32 mouse cellular contexts compared by ENCODE assay signal in the genomic region with DNA sequence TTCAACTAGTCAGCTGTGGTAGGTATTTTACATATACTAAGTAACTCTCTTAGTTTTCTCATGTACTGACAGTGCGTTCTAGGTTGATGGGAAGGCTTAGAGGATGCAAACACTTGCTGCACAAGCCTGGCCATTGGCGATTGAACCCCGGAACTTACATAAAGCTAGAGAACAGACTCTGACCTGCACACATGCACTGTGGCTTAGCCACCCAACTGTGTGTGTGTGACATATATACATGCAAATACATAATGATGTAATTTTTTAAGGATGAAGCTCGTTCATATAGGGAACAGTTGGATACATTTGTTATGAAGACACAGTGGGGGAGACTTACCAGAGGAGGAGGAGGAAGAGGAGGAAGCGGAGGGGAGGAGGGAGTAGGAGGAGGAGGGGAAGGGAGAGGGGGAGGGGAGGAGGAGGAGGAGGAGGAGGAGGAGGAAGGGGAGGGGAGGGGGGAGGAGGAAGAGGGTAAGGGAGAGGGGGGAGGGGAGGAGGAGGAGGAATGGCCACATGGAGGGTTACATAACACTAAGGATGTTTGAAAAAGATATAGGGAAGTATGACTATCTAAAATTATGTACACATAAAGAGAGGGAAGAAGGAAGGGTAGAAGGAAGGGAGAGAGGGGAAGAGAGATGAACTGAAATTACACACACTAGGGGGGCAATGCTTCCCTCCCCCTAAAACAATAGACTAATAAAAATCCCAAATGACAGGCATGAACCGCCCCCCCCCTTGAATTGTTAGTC. TPM values are rescaled to one million over a fixed set of nuclear protein-coding genes. Genes with fewer than 3 reads are reported as not detected.
DNase-seq lines count a peak whose midpoint lies in the region; ATAC-seq lines count a peak whose summit lies in the region.
"Had no signal": no experiment of that assay in that cellular context is flagged by ENCODE, and none has a peak within 500 bp of the region (broad histone marks: within the 10 kb centered on the region; RNA-seq: fewer than 3 reads in every experiment).

No protein-coding gene starts in this region.

- no peak overlapping the region for H3K27ac ChIP-seq in liver, embryonic 12.5 days
- peak overlapping the region; percentile 2; the same call in 1 of the 2 replicates for H3K27ac ChIP-seq in macrophage
- H3K27ac ChIP-seq: embryonic facial prominence, embryonic 13.5 days; forebrain, embryonic 10.5 days; gastrocnemius, adult 2 months; heart, embryonic 13.5 days; hindbrain, embryonic 12.5 days; hindbrain, postnatal 0 days; kidney, postnatal 0 days; limb, embryonic 15.5 days; midbrain, embryonic 15.5 days; neural tube, embryonic 12.5 days; stomach, embryonic 15.5 days had no signal

- 51% methylated on average over 5 of the region's 6 CpGs for WGBS in liver, embryonic 12.5 days (ENCODE audit: insufficient replicate concordance)
- 49% methylated on average over 4 of the region's 6 CpGs for whole genome bisulfite sequencing in macrophage (ENCODE audit: missing documents)

- H3K9ac ChIP-seq in liver, embryonic 12.5 days: no peak overlapping the region
- H3K9ac ChIP-seq: embryonic facial prominence, embryonic 13.5 days; heart, embryonic 13.5 days; hindbrain, embryonic 12.5 days; limb, embryonic 15.5 days; lung, embryonic 14.5 days; midbrain, embryonic 15.5 days; neural tube, embryonic 12.5 days; stomach, embryonic 15.5 days had no signal

- H3K36me3 ChIP-seq in liver, embryonic 12.5 days: peaks cover 13% of the 10 kb centered on the region
- peaks cover 17% of the 10 kb centered on the region for H3K36me3 ChIP-seq in macrophage (ENCODE audit: inconsistent target)
- H3K36me3 ChIP-seq: embryonic facial prominence, embryonic 13.5 days; G1E; limb, embryonic 15.5 days; midbrain, embryonic 15.5 days; neural tube, embryonic 12.5 days; stomach, embryonic 15.5 days had no signal

- H3K4me2 ChIP-seq in liver, embryonic 12.5 days: no peak overlapping the region
- H3K4me2 ChIP-seq: embryonic facial prominence, embryonic 13.5 days; heart, embryonic 13.5 days; hindbrain, embryonic 12.5 days; limb, embryonic 15.5 days; lung, embryonic 14.5 days; midbrain, embryonic 15.5 days; neural tube, embryonic 12.5 days; stomach, embryonic 15.5 days had no signal

- no peaks in the 10 kb centered on the region for H3K27me3 ChIP-seq in liver, embryonic 12.5 days (replicated peaks)
- H3K27me3 ChIP-seq: embryonic facial prominence, embryonic 13.5 days; heart, embryonic 13.5 days; hindbrain, embryonic 12.5 days; limb, embryonic 15.5 days; midbrain, embryonic 15.5 days; neural tube, embryonic 12.5 days; stomach, embryonic 15.5 days had no signal

- no peak overlapping the region for H3K4me3 ChIP-seq in liver, embryonic 12.5 days
- no peak overlapping the region for H3K4me3 ChIP-seq in macrophage (ENCODE audit: inconsistent target)
- H3K4me3 ChIP-seq: embryonic facial prominence, embryonic 13.5 days; forebrain, embryonic 10.5 days; gastrocnemius, adult 2 months; heart, embryonic 13.5 days; hindbrain, embryonic 12.5 days; limb, embryonic 15.5 days; midbrain, embryonic 15.5 days; neural tube, embryonic 12.5 days; stomach, embryonic 15.5 days had no signal

- H3K79me2 ChIP-seq in macrophage (ENCODE audit: inconsistent target): peaks cover 13% of the 10 kb centered on the region

- ATAC-seq in granulocyte monocyte progenitor cell, adult 5-6 weeks (replicated peaks; ENCODE audit: poor library complexity, severe bottlenecking): peak; percentile 93
- peak; percentile 37 for ATAC-seq in liver, embryonic 12.5 days
- no peak for ATAC-seq in CD4-positive, CD25-positive, alpha-beta regulatory T cell, adult 4 months
- ATAC-seq: forebrain, embryonic 16.5 days; hindbrain, postnatal 0 days; intestine, embryonic 16.5 days; midbrain, embryonic 15.5 days had no signal

- peaks cover 17% of the 10 kb centered on the region; the same call in 1 of the 2 replicates for H3K4me1 ChIP-seq in liver, embryonic 12.5 days
- H3K4me1 ChIP-seq: embryonic facial prominence, embryonic 13.5 days; forebrain, embryonic 10.5 days; heart, embryonic 13.5 days; hindbrain, embryonic 12.5 days; limb, embryonic 15.5 days; midbrain, embryonic 15.5 days; neural tube, embryonic 12.5 days; stomach, embryonic 15.5 days had no signal

- no peak for DNase-seq in thymus, postnatal 10 days (ENCODE audit: low spot score in 2 of 2)
- no peak for DNase-seq in spleen, adult 12 weeks (ENCODE audit: low spot score)
- no peak for DNase-seq in retina, postnatal 1 day
- DNase-seq: adrenal gland, postnatal 10 days; cerebellum, adult 11-12 months; cerebellum, adult 9-11 months; gastrocnemius, adult 2 months; gastrocnemius, postnatal 36 days; heart, postnatal 14 days; kidney, adult 8-10 months; kidney, postnatal 4 days; left cerebral cortex, postnatal 4 days; lung, embryonic 14.5 days; lung, postnatal 14 days; thymus, postnatal 14 days had no signal

- H3K9me3 ChIP-seq in liver, embryonic 12.5 days (replicated peaks): no peaks in the 10 kb centered on the region
- H3K9me3 ChIP-seq: embryonic facial prominence, embryonic 13.5 days; forebrain, embryonic 10.5 days; G1E; heart, embryonic 13.5 days; hindbrain, embryonic 12.5 days; limb, embryonic 15.5 days; midbrain, embryonic 15.5 days; neural tube, embryonic 12.5 days; stomach, embryonic 15.5 days had no signal

RNA-seq across cellular contexts. Expression of a gene that starts 36.9 kb away (rescaled TPM):
- 13.0 and 17.0 TPM in 2 replicates for total RNA-seq in granulocyte monocyte progenitor cell, adult 5-6 weeks (2014; fragmentation: Nextera tagmentation)
- total RNA-seq in granulocyte monocyte progenitor cell, adult 5-6 weeks (2017): 29.4 and 30.9 TPM in 2 replicates
- 6.7 and 8.0 TPM in 2 replicates for polyA plus RNA-seq in liver, embryonic 12.5 days (2016; fragmentation: Nextera tagmentation; extraction: Ambion mirVana)
- total RNA-seq in macrophage (2018; cell fraction: chromatin; rRNA removed): 100 to 1,000 TPM in 16 of 26 experiments, 10 to 100 TPM in 10; 57.6 to 249 (median 107) TPM
- 10 to 100 TPM; 17.8 to 68.4 (median 28.2) TPM for total RNA-seq in macrophage (2018; cell fraction: cytosol; rRNA removed)
- 100 to 1,000 TPM in 10 of 26 experiments, 10 to 100 TPM in 16; 33.0 to 169 (median 75.3) TPM for total RNA-seq in macrophage (2018; cell fraction: nucleus; rRNA removed)
- polyA plus RNA-seq in macrophage (2018): 20.4 to 29.3 TPM (median 24.3 TPM) in 3 replicates
- 1 to 10 TPM; 1.5 to 3.3 TPM for polyA plus RNA-seq in CD4-positive, CD25-positive, alpha-beta regulatory T cell, adult 4 months (2017; shearing (Covaris generic))
- polyA plus RNA-seq: G1E had no signal
